Mouse (Mus musculus) lung, postnatal 0 days (tissue): ENCODE data around the gene Celf2. TPM values are rescaled to one million over a fixed set of nuclear protein-coding genes. Genes with fewer than 3 reads are reported as not detected.
A peak's percentile ranks its signal among the peaks of the same experiment; 100 is the strongest.

ENCODE experiments used
- ATAC-seq: fragments of 200-750 bp; cut with Nextera tagmentation; 2 replicates; pipeline ENCODE4 v1.8.0; 2017; ENCODE audit warnings: moderate library complexity
- DNase-seq: peaks from one replicate; pipeline ENCODE4 v3.0.0-alpha.2; 2016; ENCODE audit warnings: low spot score
- H3K27ac ChIP-seq: fragments of 300-500 bp; sonication (generic); 2 replicates; pipeline ENCODE4 v1.5.1; 2014; ENCODE audit warnings: antibody characterized with exemption, mild to moderate bottlenecking, low read length, mixed read lengths
- H3K27me3 ChIP-seq: fragments of 300-500 bp; sonication (generic); replicated peaks from 2 replicates; pipeline ENCODE4 v1.6.1; 2014; ENCODE audit warnings: low read length, mixed read lengths; ENCODE audit not compliant: insufficient read depth
- H3K36me3 ChIP-seq: fragments of 300-500 bp; sonication (generic); 2 replicates; pipeline ENCODE4 v1.6.1; 2014; ENCODE audit warnings: low read length, mixed read lengths; ENCODE audit not compliant: insufficient read depth
- H3K4me1 ChIP-seq: fragments of 300-500 bp; sonication (generic); 2 replicates; pipeline ENCODE4 v1.6.1; 2014; ENCODE audit warnings: antibody characterized with exemption, low read depth, low read length, mixed read lengths; ENCODE audit not compliant: insufficient read depth
- H3K4me2 ChIP-seq: fragments of 300-500 bp; sonication (generic); replicated peaks from 2 replicates; pipeline ENCODE4 v1.6.1; 2014; ENCODE audit warnings: low read depth, mild to moderate bottlenecking, low read length, moderate library complexity, mixed read lengths
- H3K4me3 ChIP-seq: fragments of 300-500 bp; sonication (generic); 2 replicates; pipeline ENCODE4 v1.5.1; 2014; ENCODE audit warnings: low read depth, low read length
- H3K9ac ChIP-seq: fragments of 300-500 bp; sonication (generic); replicated peaks from 2 replicates; pipeline ENCODE4 v1.6.1; 2014; ENCODE audit warnings: low read depth, mild to moderate bottlenecking
- H3K9me3 ChIP-seq: fragments of 300-500 bp; sonication (generic); 2 replicates; pipeline ENCODE4 v1.6.1; 2016; ENCODE audit warnings: low read length, mixed read lengths
- CTCF ChIP-seq: IDR thresholded peaks from 2 replicates; pipeline ENCODE4 v1.5.1; 2016; ENCODE audit warnings: antibody characterized with exemption, mild to moderate bottlenecking
- EP300 ChIP-seq: IDR thresholded peaks from 2 replicates; pipeline ENCODE4 v1.6.1; 2016; ENCODE audit warnings: antibody characterized with exemption, mild to moderate bottlenecking, control low read depth
- WGBS: fragments of 180-500 bp; shearing (Covaris S2); extraction: QIAGEN DNeasy Blood & Tissue Kit; methylation state at CpG from one replicate; pipeline ENCODE4 v1.1.7; 2014; 5-methylcytosine and 5-hydroxymethylcytosine counted together
- polyA plus RNA-seq: library from polyadenylated mRNA; unstranded; fragments of >200 nt; fragmentation: Nextera tagmentation; extraction: Ambion mirVana; gene quantifications from 2 replicates; pipeline ENCODE4 v1.2.1, GENCODE M21; 2015

Gene Celf2
- polyA plus RNA-seq, 1 experiment from 2014 or later: 49.6 TPM

GRCm38 (mm10) chr2:7534195-7534594 lies 24.8 kb upstream of the Celf2 start:
- no peak overlapping the region for H3K27ac ChIP-seq
- no peak for TF ChIP-seq EP300
- no peak for TF ChIP-seq CTCF
- no peaks in the 10 kb centered on the region for H3K4me1 ChIP-seq
- DNase-seq (no peak), ATAC-seq (no peak)
- no peak overlapping the region for H3K4me2 ChIP-seq
- H3K36me3 ChIP-seq: no peaks in the 10 kb centered on the region
- no peak overlapping the region for H3K4me3 ChIP-seq
- 44% methylated on average over 2 of the region's 2 CpGs for WGBS
- H3K9me3 ChIP-seq: no peaks in the 10 kb centered on the region
- H3K9ac ChIP-seq: no peak overlapping the region
- H3K27me3 ChIP-seq: no peaks in the 10 kb centered on the region

- DNase-seq (no peak), ATAC-seq (no peak)
- no peak for TF ChIP-seq CTCF
- no peak for TF ChIP-seq EP300
- no peaks in the 10 kb centered on the region for H3K4me1 ChIP-seq
- no peak overlapping the region for H3K4me3 ChIP-seq
- no peak overlapping the region for H3K4me2 ChIP-seq
- H3K36me3 ChIP-seq: no peaks in the 10 kb centered on the region
- H3K9ac ChIP-seq: no peak overlapping the region
- no peak overlapping the region for H3K27ac ChIP-seq
- no peaks in the 10 kb centered on the region for H3K27me3 ChIP-seq
- WGBS: 86% methylated on average over 6 of the region's 6 CpGs
- H3K9me3 ChIP-seq: no peaks in the 10 kb centered on the region
Observed at GRCm38 (mm10) chr2:7531185-7531960, 22.0 kb upstream of the Celf2 start.

GRCm38 (mm10) chr2:7530461-7531184 lies 21.3 kb upstream of the Celf2 start:
- no peak for DNase-seq
- H3K27me3 ChIP-seq: no peaks in the 10 kb centered on the region
- no peaks in the 10 kb centered on the region for H3K4me1 ChIP-seq
- no peak for TF ChIP-seq CTCF
- no peak for TF ChIP-seq EP300
- no peak overlapping the region for H3K4me3 ChIP-seq
- H3K27ac ChIP-seq: no peak overlapping the region
- no peaks in the 10 kb centered on the region for H3K9me3 ChIP-seq
- 76% methylated on average over 8 of the region's 8 CpGs for WGBS
- H3K9ac ChIP-seq: no peak overlapping the region
- H3K36me3 ChIP-seq: no peaks in the 10 kb centered on the region
- ATAC-seq: no peak
- no peak overlapping the region for H3K4me2 ChIP-seq

GRCm38 (mm10) chr2:7529637-7530036 lies 20.3 kb upstream of the Celf2 start:
- no peak for TF ChIP-seq EP300
- no peak for TF ChIP-seq CTCF
- no peaks in the 10 kb centered on the region for H3K4me1 ChIP-seq
- ATAC-seq (peak; percentile 25), DNase-seq (peak; percentile 32)
- H3K9me3 ChIP-seq: no peaks in the 10 kb centered on the region
- no peaks in the 10 kb centered on the region for H3K36me3 ChIP-seq
- H3K9ac ChIP-seq: no peak overlapping the region
- H3K4me2 ChIP-seq: no peak overlapping the region
- H3K27me3 ChIP-seq: no peaks in the 10 kb centered on the region
- 34% methylated on average over 5 of the region's 5 CpGs for WGBS
- no peak overlapping the region for H3K27ac ChIP-seq
- no peak overlapping the region for H3K4me3 ChIP-seq

GRCm38 (mm10) chr2:7526696-7527095 lies 17.3 kb upstream of the Celf2 start:
- DNase-seq (peak; percentile 45), ATAC-seq (peak; percentile 53)
- H3K4me2 ChIP-seq: no peak overlapping the region
- TF ChIP-seq EP300 (no peak), CTCF (no peak)
- no peak overlapping the region for H3K9ac ChIP-seq
- no peak overlapping the region for H3K27ac ChIP-seq
- no peaks in the 10 kb centered on the region for H3K4me1 ChIP-seq
- WGBS: 43% methylated on average over 6 of the region's 6 CpGs
- H3K27me3 ChIP-seq: no peaks in the 10 kb centered on the region
- no peaks in the 10 kb centered on the region for H3K9me3 ChIP-seq
- H3K36me3 ChIP-seq: no peaks in the 10 kb centered on the region
- no peak overlapping the region for H3K4me3 ChIP-seq

- 43% methylated on average over 1 of the region's 1 CpGs for WGBS
- peak; percentile 86 for DNase-seq
- no peaks in the 10 kb centered on the region for H3K27me3 ChIP-seq
- no peaks in the 10 kb centered on the region for H3K4me1 ChIP-seq
- peak; percentile 83 for ATAC-seq
- TF ChIP-seq EP300 (peak; percentile 12; the same call in 1 of the 2 replicates), CTCF (no peak)
- H3K9ac ChIP-seq: no peak overlapping the region
- H3K4me3 ChIP-seq: no peak overlapping the region
- no peaks in the 10 kb centered on the region for H3K9me3 ChIP-seq
- H3K27ac ChIP-seq: no peak overlapping the region
- no peaks in the 10 kb centered on the region for H3K36me3 ChIP-seq
- no peak overlapping the region for H3K4me2 ChIP-seq
Observed at GRCm38 (mm10) chr2:7519473-7519872, 10.1 kb upstream of the Celf2 start.
